Mouse (Mus musculus): ENCODE results near the gene 6430571L13Rik.

6430571L13Rik gene

GRCm38 (mm10) chr9:107386722-107387121, 46.3 kb downstream of the 6430571L13Rik start:
- peak; percentile 28 for DNase-seq

GRCm38 (mm10) chr9:107387708-107388107, 47.3 kb downstream of the 6430571L13Rik start:
- DNase-seq = no peak

- no peak for DNase-seq
These were observed 47.9 kb downstream of the 6430571L13Rik start for GRCm38 (mm10) chr9:107388263-107388662.

GRCm38 (mm10) chr9:107396397-107396796, 56.0 kb downstream of the 6430571L13Rik start:
- DNase-seq = no peak

GRCm38 (mm10) chr9:107398968-107399367, 58.6 kb downstream of the 6430571L13Rik start:
- DNase-seq = no peak

- DNase-seq = peak; percentile 18
These were observed 59.1 kb downstream of the 6430571L13Rik start, which contains the start of gene Cacna2d2 for GRCm38 (mm10) chr9:107399491-107399971. Gene Cacna2d2, plus strand, starts transcription at chr9:107399612.

- no peak for DNase-seq
These were observed 59.7 kb downstream of the 6430571L13Rik start for GRCm38 (mm10) chr9:107400060-107400511.

GRCm38 (mm10) chr9:107400666-107401285, 60.4 kb downstream of the 6430571L13Rik start:
- DNase-seq = no peak
